Mouse (Mus musculus) ES-Bruce4 (cell line): ENCODE results near the gene 2010003K11Rik. TPM values are rescaled to one million over a fixed set of nuclear protein-coding genes. Genes with fewer than 3 reads are reported as not detected.

Source experiments
- H3K27ac ChIP-seq: 2 replicates; pipeline ENCODE4 v1.5.1; 2012; ENCODE audit warnings: low read length, inconsistent platforms; ENCODE audit not compliant: insufficient read depth
- H3K27me3 ChIP-seq: 2 replicates; pipeline ENCODE4 v1.6.1; 2012; ENCODE audit warnings: mild to moderate bottlenecking, low read length, inconsistent platforms; ENCODE audit not compliant: control insufficient read depth, poor library complexity, insufficient read depth, severe bottlenecking
- H3K36me3 ChIP-seq: 2 replicates; pipeline ENCODE4 v1.6.1; 2012; ENCODE audit warnings: inconsistent platforms, mild to moderate bottlenecking, low read length, moderate library complexity; ENCODE audit not compliant: control insufficient read depth, poor library complexity, insufficient read depth, severe bottlenecking
- H3K4me1 ChIP-seq: one replicate; pipeline ENCODE4 v1.8.1; 2011; ENCODE audit warnings: low read length; ENCODE audit not compliant: control insufficient read depth, insufficient read depth
- H3K4me3 ChIP-seq: 2 replicates; pipeline ENCODE4 v1.5.1; 2011; ENCODE audit warnings: low read depth, mild to moderate bottlenecking, low read length
- H3K9ac ChIP-seq: 2 replicates; pipeline ENCODE4 v1.6.1; 2012; ENCODE audit warnings: low read depth, mild to moderate bottlenecking, inconsistent platforms; ENCODE audit not compliant: poor library complexity, severe bottlenecking
- H3K9me3 ChIP-seq: replicated peaks from 2 replicates; pipeline ENCODE4 v1.6.1; 2012; ENCODE audit warnings: mild to moderate bottlenecking, low read length, inconsistent platforms; ENCODE audit not compliant: control insufficient read depth, poor library complexity, insufficient read depth, severe bottlenecking
- CTCF ChIP-seq: IDR thresholded peaks from one replicate; pipeline ENCODE4 v1.8.1; 2011; ENCODE audit warnings: low read depth, low read length
- EP300 ChIP-seq: IDR thresholded peaks from 2 replicates; pipeline ENCODE4 v1.6.1; 2011; ENCODE audit warnings: low read depth, low read length; ENCODE audit not compliant: insufficient read depth
- POLR2A ChIP-seq: IDR thresholded peaks from one replicate; pipeline ENCODE4 v1.8.1; 2011; ENCODE audit warnings: low read length; ENCODE audit not compliant: insufficient read depth
- polyA plus RNA-seq: library from polyadenylated mRNA; stranded (reverse); fragments of >200 nt; gene quantifications from 2 replicates; pipeline ENCODE4 v1.2.4, GENCODE M21; 2011; ENCODE audit warnings: low read depth; ENCODE audit not compliant: missing spikeins, insufficient read depth, insufficient read length

2010003K11Rik gene
- polyA plus RNA-seq, 1 experiment = not detected

GRCm38 (mm10) chr19:4482111-4482859, 16.1 kb downstream of the 2010003K11Rik start:
- no peaks in the 10 kb centered on the region for H3K27me3 ChIP-seq
- TF ChIP-seq EP300 (no peak), POLR2A (no peak), CTCF (no peak)
- H3K9me3 ChIP-seq = no peaks in the 10 kb centered on the region
- no peaks in the 10 kb centered on the region for H3K4me1 ChIP-seq
- H3K36me3 ChIP-seq = no peaks in the 10 kb centered on the region
- H3K4me3 ChIP-seq = no peak overlapping the region
- H3K9ac ChIP-seq = no peak overlapping the region
- no peak overlapping the region for H3K27ac ChIP-seq

DNA sequence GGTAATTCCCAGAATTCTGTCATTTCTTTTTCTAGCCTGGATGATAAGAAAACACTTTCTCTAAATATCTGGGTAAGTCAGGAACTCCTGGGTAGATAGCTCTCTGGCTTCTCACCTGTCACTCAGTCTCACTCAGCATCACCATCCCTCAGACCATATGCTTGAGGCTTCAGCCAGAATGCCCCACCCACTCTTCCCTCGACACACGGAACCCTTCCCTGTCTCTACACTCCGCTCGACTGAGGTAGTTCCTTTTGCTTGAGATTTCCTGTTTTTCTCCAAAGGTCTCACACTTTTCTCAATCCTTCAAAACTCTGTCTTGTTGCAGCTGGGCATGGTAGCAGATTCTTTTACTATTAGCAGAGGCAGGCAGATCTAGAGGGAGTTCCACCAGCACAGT, 17.1 kb downstream of the 2010003K11Rik start:
- Histone ChIP-seq H3K4me1 (no peaks in the 10 kb centered on the region), H3K27ac (no peak overlapping the region), H3K36me3 (no peaks in the 10 kb centered on the region), H3K9ac (no peak overlapping the region), H3K4me3 (no peak overlapping the region), H3K27me3 (0 out of 2 replicates have a peak, but pooled peaks cover 2% of the 10 kb centered on the region), H3K9me3 (no peaks in the 10 kb centered on the region)
- TF ChIP-seq EP300 (no peak), POLR2A (no peak), CTCF (no peak)

DNA sequence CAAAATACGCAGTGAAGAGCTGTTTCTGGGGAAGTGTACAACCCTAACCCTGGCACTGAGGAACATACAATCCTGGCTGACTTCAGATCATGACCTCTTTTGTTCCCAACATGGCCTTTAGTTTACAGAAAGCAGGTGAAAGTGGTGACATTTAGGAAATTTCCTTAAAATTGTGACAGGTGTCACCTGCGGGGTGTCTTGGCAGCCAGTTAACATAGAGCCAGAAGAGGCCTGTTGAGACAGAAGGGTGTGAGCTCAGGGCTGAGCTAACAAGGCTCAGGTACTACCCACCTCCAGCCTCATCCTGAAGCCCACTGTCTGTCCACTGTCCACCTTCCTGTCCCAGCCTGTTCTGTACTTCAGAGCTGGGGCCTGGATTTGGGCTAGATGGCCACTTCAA, 18.3 kb downstream of the 2010003K11Rik start:
- Histone ChIP-seq H3K27ac (no peak overlapping the region), H3K9me3 (no peaks in the 10 kb centered on the region), H3K4me1 (no peaks in the 10 kb centered on the region), H3K9ac (no peak overlapping the region), H3K27me3 (0 out of 2 replicates have a peak, but pooled peaks cover 2% of the 10 kb centered on the region), H3K4me3 (no peak overlapping the region), H3K36me3 (no peaks in the 10 kb centered on the region)
- TF ChIP-seq EP300 (no peak), CTCF (no peak), POLR2A (no peak)

DNA sequence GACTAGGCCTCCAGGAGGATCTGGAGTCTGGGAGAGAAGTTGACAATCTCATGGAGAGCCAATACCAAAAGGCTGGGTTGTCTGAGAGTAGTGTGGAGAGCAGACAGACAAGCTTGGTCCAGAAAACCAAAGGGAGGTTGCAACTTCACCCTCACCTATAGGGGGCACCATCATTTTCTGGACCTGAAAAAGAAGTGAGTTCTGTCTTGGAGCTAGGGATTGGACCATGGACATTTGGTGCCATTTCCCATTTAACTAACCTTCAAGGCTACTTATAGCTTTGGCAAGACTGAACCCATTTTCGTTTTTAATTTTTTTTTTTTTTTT, 20.2 kb downstream of the 2010003K11Rik start:
- no peak overlapping the region for H3K9ac ChIP-seq
- no peaks in the 10 kb centered on the region for H3K4me1 ChIP-seq
- H3K27ac ChIP-seq = no peak overlapping the region
- H3K4me3 ChIP-seq = no peak overlapping the region
- no peaks in the 10 kb centered on the region for H3K36me3 ChIP-seq
- TF ChIP-seq POLR2A (no peak), EP300 (no peak), CTCF (no peak)
- H3K9me3 ChIP-seq = no peaks in the 10 kb centered on the region
- 0 out of 2 replicates have a peak, but pooled peaks cover 2% of the 10 kb centered on the region for H3K27me3 ChIP-seq

GRCm38 (mm10) chr19:4477345-4478189, 20.8 kb downstream of the 2010003K11Rik start, which contains the start of gene Syt12:
Gene Syt12, minus strand, starts transcription at chr19:4477447.
- H3K27me3 ChIP-seq = 0 out of 2 replicates have a peak, but pooled peaks cover 2% of the 10 kb centered on the region

More at GRCm38 (mm10) chr19:4477345-4478189, 20.8 kb downstream of the 2010003K11Rik start, which contains the start of gene Syt12:
- no peak within 1 kb of the TSS for H3K27ac ChIP-seq
- H3K36me3 ChIP-seq = no peaks in the 10 kb centered on the region
- peak within 1 kb of the TSS; percentile 67 for H3K9ac ChIP-seq
- TF ChIP-seq CTCF = no peak
- no peak for TF ChIP-seq EP300
- no peak for TF ChIP-seq POLR2A
- H3K9me3 ChIP-seq = no peaks in the 10 kb centered on the region
- peak within 1 kb of the TSS; percentile 63 for H3K4me3 ChIP-seq
- H3K4me1 ChIP-seq = no peaks in the 10 kb centered on the region
